Mouse (Mus musculus) right cerebral cortex, postnatal 36 days (tissue): ENCODE data around the gene Nhlrc3.

Experiments
- DNase-seq, 2 experiments: peaks; one replicate each; pipeline ENCODE4 v3.0.0; 2022; ENCODE audit warnings: low spot score in 2 of 2, mixed read lengths in 1 of 2

Nhlrc3 gene

GRCm38 (mm10) chr3:53463046-53463764, at the start of gene Nhlrc3, which contains the start of gene Proser1:
Gene Nhlrc3, minus strand, starts transcription at chr3:53463332.
Gene Proser1, plus strand, starts transcription at chr3:53463666.
- DNase-seq, result peak; percentile 91 to 96

GRCm38 (mm10) chr3:53502428-53502827, 39.3 kb upstream of the Nhlrc3 start:
- no peak for DNase-seq

GRCm38 (mm10) chr3:53498351-53498905, 35.3 kb upstream of the Nhlrc3 start:
- DNase-seq, result no peak

- DNase-seq, result no peak
Measured at GRCm38 (mm10) chr3:53488353-53488752, 25.2 kb upstream of the Nhlrc3 start, which contains the start of gene Stoml3. Gene Stoml3, plus strand, starts transcription at chr3:53488653.

- no peak for DNase-seq
Measured at GRCm38 (mm10) chr3:53486996-53487576, 24.0 kb upstream of the Nhlrc3 start.

GRCm38 (mm10) chr3:53486561-53486960, 23.4 kb upstream of the Nhlrc3 start:
- no peak for DNase-seq

GRCm38 (mm10) chr3:53483414-53484059, 20.4 kb upstream of the Nhlrc3 start:
- no peak for DNase-seq

- no peak for DNase-seq
Measured at GRCm38 (mm10) chr3:53478419-53479046, 15.4 kb upstream of the Nhlrc3 start.

- DNase-seq, result no peak
Measured at GRCm38 (mm10) chr3:53477468-53477867, 14.3 kb upstream of the Nhlrc3 start.

GRCm38 (mm10) chr3:53475889-53476288, 12.8 kb upstream of the Nhlrc3 start:
- no peak for DNase-seq

GRCm38 (mm10) chr3:53474179-53474578, 11.0 kb upstream of the Nhlrc3 start:
- DNase-seq, result no peak

- DNase-seq, result no peak
Measured at GRCm38 (mm10) chr3:53472061-53472460, 8.9 kb upstream of the Nhlrc3 start.

- no peak for DNase-seq
Measured at GRCm38 (mm10) chr3:53469650-53470049, 6.5 kb upstream of the Nhlrc3 start.

- no peak for DNase-seq
Measured at GRCm38 (mm10) chr3:53467356-53467755, 4.2 kb upstream of the Nhlrc3 start.

- no peak for DNase-seq
Measured at GRCm38 (mm10) chr3:53466481-53466880, 3.3 kb upstream of the Nhlrc3 start.

- DNase-seq, result no peak
Measured at GRCm38 (mm10) chr3:53465330-53465729, 2.2 kb upstream of the Nhlrc3 start.

GRCm38 (mm10) chr3:53464146-53464698, 1.1 kb upstream of the Nhlrc3 start:
- DNase-seq, result no peak

GRCm38 (mm10) chr3:53463765-53464114, 608 bp upstream of the Nhlrc3 start:
- DNase-seq, result no peak

GRCm38 (mm10) chr3:53462701-53463045, 459 bp downstream of the Nhlrc3 start:
- DNase-seq, result no peak

GRCm38 (mm10) chr3:53460106-53460505, 3.0 kb downstream of the Nhlrc3 start:
- DNase-seq, result no peak

- no peak for DNase-seq
Measured at GRCm38 (mm10) chr3:53457750-53458149, 5.4 kb downstream of the Nhlrc3 start.

GRCm38 (mm10) chr3:53454984-53455383, 8.1 kb downstream of the Nhlrc3 start:
- no peak for DNase-seq
